Mouse (Mus musculus) adrenal gland (tissue): ENCODE results near the gene Olfr305.
"Not testable (repeated sequence)": the region's sequence is repeated elsewhere in the genome, so short reads cannot be mapped to it uniquely, and the experiment has no call there.

Experiments
- intact Hi-C: fragments of 180-260 bp; cut with DNase I; formaldehyde crosslinking; loops from one replicate; pipeline ENCODE4 v1.15.1; 2025
- long read RNA-seq, 2 experiments: library from polyadenylated mRNA; unstranded; transcript quantifications; one replicate each; pipeline ENCODE4 v2.0.0; 2020; ENCODE audit warnings: borderline replicate concordance in 1 of 2; ENCODE audit not compliant: insufficient replicate concordance in 1 of 2

The Olfr305 gene
- long read RNA-seq, experiment 1, result 0 reads
- long read RNA-seq, experiment 2, result 0 reads

- intact Hi-C loops, result no loop called here
Measured at GRCm38 (mm10) chr7:86366828-86367227, at the start of gene Olfr305. Olfr305 (minus strand) TSS chr7:86366928.

GRCm38 (mm10) chr7:86403546-86403945 is 36.8 kb upstream of the Olfr305 start, which contains the start of gene Olfr301:
Olfr301 (plus strand) TSS chr7:86403846.
- intact Hi-C loops, result no loop called here

- intact Hi-C loops, result no loop called here
Measured at GRCm38 (mm10) chr7:86397689-86398088, 31.0 kb upstream of the Olfr305 start, which contains the start of gene Olfr303. Olfr303 (minus strand) TSS chr7:86397789.

- intact Hi-C loops, result no loop called here
Measured at GRCm38 (mm10) chr7:86386558-86386957, 19.8 kb upstream of the Olfr305 start, which contains the start of gene Olfr304. Olfr304 (minus strand) TSS chr7:86386658.

- intact Hi-C loops, result no loop called here
Measured at GRCm38 (mm10) chr7:86385769-86386168, 19.0 kb upstream of the Olfr305 start.

GRCm38 (mm10) chr7:86346296-86346695 is 20.4 kb downstream of the Olfr305 start:
- intact Hi-C loops, result not testable (repeated sequence)

- intact Hi-C loops, result no loop called here
Measured at GRCm38 (mm10) chr7:86344253-86344652, 22.5 kb downstream of the Olfr305 start.

- intact Hi-C loops, result no loop called here
Measured at GRCm38 (mm10) chr7:86342881-86343565, 23.7 kb downstream of the Olfr305 start.

- intact Hi-C loops, result no loop called here
Measured at GRCm38 (mm10) chr7:86337486-86337885, 29.2 kb downstream of the Olfr305 start, which contains the start of gene Olfr307. Olfr307 (minus strand) TSS chr7:86337586.

GRCm38 (mm10) chr7:86325530-86325929 is 41.2 kb downstream of the Olfr305 start, which contains the start of gene Olfr308:
Olfr308 (minus strand) TSS chr7:86325630.
- intact Hi-C loops, result no loop called here

- intact Hi-C loops, result no loop called here
Measured at GRCm38 (mm10) chr7:86321323-86321722, 45.4 kb downstream of the Olfr305 start.

- intact Hi-C loops, result no loop called here
Measured at GRCm38 (mm10) chr7:86313608-86314007, 53.1 kb downstream of the Olfr305 start, which contains the start of gene Olfr309. Olfr309 (minus strand) TSS chr7:86313708.
